Mouse (Mus musculus): ENCODE data around the gene Rpl22l1. TPM values are rescaled to one million over a fixed set of nuclear protein-coding genes. Genes with fewer than 3 reads are reported as not detected.

The Rpl22l1 gene
- total RNA-seq (2023): 177 and 201 TPM in 2 replicates

DNA sequence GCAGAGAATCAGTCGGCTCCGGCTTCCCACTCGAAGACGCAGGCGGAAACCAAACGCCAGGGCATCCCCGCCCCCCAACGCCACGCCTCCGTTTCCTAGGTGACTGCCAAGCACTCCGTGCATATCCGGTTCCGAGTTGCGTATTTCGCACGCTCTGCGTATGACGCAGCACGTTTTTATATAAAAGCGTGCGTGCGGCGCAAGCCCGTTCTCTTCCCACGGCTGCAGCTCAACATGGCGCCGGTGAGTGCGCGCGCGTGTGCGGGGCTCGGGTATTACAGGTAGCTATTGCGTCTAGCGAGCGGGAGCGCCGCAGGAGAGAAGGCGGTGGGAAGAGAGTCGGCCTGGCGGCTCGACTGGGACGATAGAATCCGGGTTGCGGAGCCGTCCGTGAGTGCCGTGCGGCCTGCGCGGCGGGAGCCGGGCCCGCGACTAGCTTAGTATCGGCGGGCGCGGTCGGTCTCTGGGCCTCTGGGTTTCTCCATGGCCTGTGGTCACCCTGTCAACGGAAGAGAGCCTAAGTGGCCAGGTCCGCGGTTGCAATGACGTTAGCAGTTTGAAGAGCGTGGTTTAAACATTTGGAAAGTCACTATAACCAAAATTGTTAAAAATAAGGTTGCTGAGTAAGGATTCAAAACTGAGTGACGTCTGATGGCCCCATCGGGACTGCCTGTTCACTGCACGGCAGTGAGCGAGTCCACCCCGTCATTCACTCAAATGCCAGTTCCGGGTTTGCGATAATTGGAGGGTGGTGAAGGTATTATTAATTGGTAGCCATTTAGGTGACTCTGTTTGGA, at the start of gene Rpl22l1:
Gene Rpl22l1, plus strand, starts transcription at position 136 of the 797 bp plus-strand sequence.

DNA sequence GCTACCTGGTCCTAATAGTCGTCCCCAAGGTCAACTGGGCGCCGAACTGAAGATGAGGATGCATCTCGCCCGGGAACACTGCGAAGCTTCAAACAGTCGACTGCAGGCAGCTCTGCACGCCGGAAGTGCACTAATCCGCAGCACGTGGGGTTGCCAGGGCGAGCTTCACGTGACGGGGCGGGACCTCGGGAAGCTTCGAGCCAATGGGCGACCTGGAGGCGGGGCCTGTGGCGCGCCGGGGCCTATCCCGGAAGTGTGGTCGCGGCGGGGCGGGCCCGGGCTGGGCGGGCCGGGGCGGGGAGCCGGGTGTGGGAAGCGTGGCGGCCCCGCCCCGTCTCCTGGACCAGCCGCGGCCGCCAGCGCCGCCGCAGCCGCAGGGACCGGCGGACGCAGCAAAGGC, 24.2 kb upstream of the Rpl22l1 start, which contains the start of gene Eif5a2:
Gene Eif5a2, plus strand, starts transcription at position 283 of the 400 bp plus-strand sequence.

Other genes with a start within 250 kb of the Rpl22l1 start
- gene Slc2a2, start 107.5 kb upstream of the Rpl22l1 start, total RNA-seq (2023): not detected in 2 replicates
- 0.61 and 0.85 TPM in 2 replicates for gene Eif5a2, start 24.2 kb upstream of the Rpl22l1 start, total RNA-seq (2023)
- gene Gm1527, start 87.2 kb downstream of the Rpl22l1 start, total RNA-seq (2023): not detected in 2 replicates

Data from neutrophil, adult 65 days (primary cell).